Mouse (Mus musculus) ES-Bruce4 (cell line): ENCODE results near the gene Gm28043. TPM values are rescaled to one million over a fixed set of nuclear protein-coding genes. Genes with fewer than 3 reads are reported as not detected.

Experiments
- H3K27ac ChIP-seq: 2 replicates; pipeline ENCODE4 v1.5.1; 2012; ENCODE audit warnings: low read length, inconsistent platforms; ENCODE audit not compliant: insufficient read depth
- H3K27me3 ChIP-seq: 2 replicates; pipeline ENCODE4 v1.6.1; 2012; ENCODE audit warnings: mild to moderate bottlenecking, low read length, inconsistent platforms; ENCODE audit not compliant: control insufficient read depth, poor library complexity, insufficient read depth, severe bottlenecking
- H3K36me3 ChIP-seq: 2 replicates; pipeline ENCODE4 v1.6.1; 2012; ENCODE audit warnings: inconsistent platforms, mild to moderate bottlenecking, low read length, moderate library complexity; ENCODE audit not compliant: control insufficient read depth, poor library complexity, insufficient read depth, severe bottlenecking
- H3K4me1 ChIP-seq: one replicate; pipeline ENCODE4 v1.8.1; 2011; ENCODE audit warnings: low read length; ENCODE audit not compliant: control insufficient read depth, insufficient read depth
- H3K4me3 ChIP-seq: 2 replicates; pipeline ENCODE4 v1.5.1; 2011; ENCODE audit warnings: low read depth, mild to moderate bottlenecking, low read length
- H3K9ac ChIP-seq: 2 replicates; pipeline ENCODE4 v1.6.1; 2012; ENCODE audit warnings: low read depth, mild to moderate bottlenecking, inconsistent platforms; ENCODE audit not compliant: poor library complexity, severe bottlenecking
- H3K9me3 ChIP-seq: replicated peaks from 2 replicates; pipeline ENCODE4 v1.6.1; 2012; ENCODE audit warnings: mild to moderate bottlenecking, low read length, inconsistent platforms; ENCODE audit not compliant: control insufficient read depth, poor library complexity, insufficient read depth, severe bottlenecking
- CTCF ChIP-seq: IDR thresholded peaks from one replicate; pipeline ENCODE4 v1.8.1; 2011; ENCODE audit warnings: low read depth, low read length
- EP300 ChIP-seq: IDR thresholded peaks from 2 replicates; pipeline ENCODE4 v1.6.1; 2011; ENCODE audit warnings: low read depth, low read length; ENCODE audit not compliant: insufficient read depth
- POLR2A ChIP-seq: IDR thresholded peaks from one replicate; pipeline ENCODE4 v1.8.1; 2011; ENCODE audit warnings: low read length; ENCODE audit not compliant: insufficient read depth
- polyA plus RNA-seq: library from polyadenylated mRNA; stranded (reverse); fragments of >200 nt; gene quantifications from 2 replicates; pipeline ENCODE4 v1.2.4, GENCODE M21; 2011; ENCODE audit warnings: low read depth; ENCODE audit not compliant: missing spikeins, insufficient read depth, insufficient read length

The Gm28043 gene
- polyA plus RNA-seq, 1 experiment: 4.8 TPM

GRCm38 (mm10) chr17:29584306-29584705 is 30.4 kb upstream of the Gm28043 start:
- Histone ChIP-seq H3K9ac (no peak overlapping the region), H3K4me1 (no peaks in the 10 kb centered on the region), H3K9me3 (no peaks in the 10 kb centered on the region), H3K4me3 (no peak overlapping the region), H3K27me3 (no peaks in the 10 kb centered on the region), H3K27ac (no peak overlapping the region), H3K36me3 (0 out of 2 replicates have a peak, but pooled peaks cover 2% of the 10 kb centered on the region)
- TF ChIP-seq CTCF: no peak
- TF ChIP-seq EP300: no peak
- TF ChIP-seq POLR2A: no peak

GRCm38 (mm10) chr17:29584737-29585136 is 29.9 kb upstream of the Gm28043 start:
- Histone ChIP-seq H3K9me3 (no peaks in the 10 kb centered on the region), H3K36me3 (0 out of 2 replicates have a peak, but pooled peaks cover 2% of the 10 kb centered on the region), H3K9ac (no peak overlapping the region), H3K4me1 (no peaks in the 10 kb centered on the region), H3K27ac (no peak overlapping the region), H3K4me3 (no peak overlapping the region), H3K27me3 (no peaks in the 10 kb centered on the region)
- TF ChIP-seq CTCF (no peak), EP300 (no peak), POLR2A (no peak)

- no peaks in the 10 kb centered on the region for H3K27me3 ChIP-seq
- no peak overlapping the region for H3K9ac ChIP-seq
- TF ChIP-seq CTCF (no peak), POLR2A (no peak), EP300 (no peak)
- 0 out of 2 replicates have a peak, but pooled peaks cover 2% of the 10 kb centered on the region for H3K36me3 ChIP-seq
- no peaks in the 10 kb centered on the region for H3K4me1 ChIP-seq
- H3K9me3 ChIP-seq: no peaks in the 10 kb centered on the region
- H3K4me3 ChIP-seq: no peak overlapping the region
- H3K27ac ChIP-seq: no peak overlapping the region
Measured at GRCm38 (mm10) chr17:29585446-29585845, 29.2 kb upstream of the Gm28043 start.

DNA sequence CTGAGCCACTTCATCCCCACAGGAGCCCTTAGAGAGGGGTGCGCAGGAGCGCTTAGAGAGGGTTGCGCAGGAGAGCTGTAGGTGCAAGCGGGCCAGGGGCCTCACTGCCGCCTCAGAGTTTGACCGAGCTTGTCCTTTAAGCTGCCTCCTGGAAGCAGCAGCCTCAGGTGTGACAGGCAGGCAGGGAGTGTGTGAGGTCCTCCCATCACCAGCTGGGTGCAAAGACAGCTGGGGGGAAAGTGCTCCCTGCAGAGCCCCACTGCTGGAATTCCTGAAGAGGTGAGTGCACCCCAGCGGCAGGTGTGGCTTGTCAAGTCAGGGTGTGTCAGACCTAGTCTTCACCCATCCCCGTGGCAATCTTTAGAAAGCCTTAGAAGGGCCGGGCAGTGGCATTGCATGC is 27.8 kb upstream of the Gm28043 start:
- H3K36me3 ChIP-seq: 0 out of 2 replicates have a peak, but pooled peaks cover 2% of the 10 kb centered on the region
- no peak overlapping the region for H3K4me3 ChIP-seq
- no peaks in the 10 kb centered on the region for H3K9me3 ChIP-seq
- H3K4me1 ChIP-seq: no peaks in the 10 kb centered on the region
- no peaks in the 10 kb centered on the region for H3K27me3 ChIP-seq
- TF ChIP-seq CTCF: no peak
- no peak for TF ChIP-seq EP300
- TF ChIP-seq POLR2A: no peak
- H3K9ac ChIP-seq: no peak overlapping the region
- H3K27ac ChIP-seq: no peak overlapping the region

DNA sequence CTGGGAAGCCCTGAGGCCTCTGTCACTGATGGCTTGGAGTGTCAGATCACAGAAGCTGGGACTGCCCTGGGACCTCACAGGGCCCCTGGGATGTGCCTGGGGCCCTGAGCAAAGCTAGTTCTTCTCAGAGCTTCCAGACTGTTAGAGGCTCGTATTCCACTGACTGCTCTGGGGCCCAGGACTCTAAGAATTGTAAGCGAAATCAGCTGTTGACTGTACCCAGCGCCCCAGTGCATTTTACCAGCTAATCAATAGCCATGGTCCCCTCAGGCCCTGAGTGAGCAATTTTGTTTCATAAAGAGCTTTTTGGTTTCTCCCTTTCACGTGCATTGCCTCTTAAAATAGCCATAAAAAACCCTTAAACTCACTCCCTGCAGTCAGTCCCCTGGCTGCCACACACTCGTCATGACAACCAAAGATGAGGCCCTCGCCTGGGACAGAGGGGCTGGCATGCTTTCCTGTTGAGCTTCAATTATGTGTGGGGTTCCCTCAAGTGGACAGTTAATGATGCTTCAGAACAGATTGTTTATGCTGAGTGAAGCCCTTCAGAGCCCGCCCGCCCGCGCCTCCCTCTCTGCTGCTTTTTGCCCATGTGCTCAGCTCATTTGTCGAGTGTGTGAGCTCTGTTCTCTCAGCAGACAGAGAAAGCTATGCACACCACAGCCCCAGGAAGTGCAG is 25.3 kb upstream of the Gm28043 start:
- TF ChIP-seq POLR2A: no peak
- Histone ChIP-seq H3K36me3 (no peaks in the 10 kb centered on the region), H3K4me1 (no peaks in the 10 kb centered on the region), H3K27me3 (no peaks in the 10 kb centered on the region), H3K27ac (no peak overlapping the region), H3K9ac (no peak overlapping the region), H3K9me3 (no peaks in the 10 kb centered on the region), H3K4me3 (no peak overlapping the region)

- Histone ChIP-seq H3K36me3 (no peaks in the 10 kb centered on the region), H3K9ac (no peak overlapping the region), H3K9me3 (no peaks in the 10 kb centered on the region), H3K27me3 (no peaks in the 10 kb centered on the region), H3K27ac (no peak overlapping the region), H3K4me1 (no peaks in the 10 kb centered on the region), H3K4me3 (no peak overlapping the region)
- TF ChIP-seq CTCF (no peak), EP300 (no peak), POLR2A (no peak)
Measured at GRCm38 (mm10) chr17:29595891-29596770, 18.5 kb upstream of the Gm28043 start.
